Mouse (Mus musculus) MEL (cell line): ENCODE data around the gene Tmsb4x. TPM values are rescaled to one million over a fixed set of nuclear protein-coding genes. Genes with fewer than 3 reads are reported as not detected.

Source experiments
- DNase-seq: peaks from one replicate; pipeline ENCODE4 v3.0.0; 2011; ENCODE audit warnings: low read depth, low spot score
- H3K27ac ChIP-seq: 2 replicates; pipeline ENCODE4 v1.5.1; 2012; ENCODE audit warnings: low read depth, mild to moderate bottlenecking, control low read depth, low read length, moderate library complexity; ENCODE audit not compliant: control insufficient read depth
- H3K27me3 ChIP-seq, 2 experiments: fragments of 150-350 bp in 1 of 2; sonication (generic) in 1 of 2; 2 replicates each; pipeline ENCODE4 v1.6.1; 2012; ENCODE audit warnings: low read length in 2 of 2, mild to moderate bottlenecking in 2 of 2, improper control_type of control experiment in 1 of 2, moderate library complexity in 1 of 2; ENCODE audit not compliant: insufficient read depth in 2 of 2, control insufficient read depth in 1 of 2
- H3K36me3 ChIP-seq, 2 experiments: 2 replicates each; pipeline ENCODE4 v1.6.1; 2012 to 2014; ENCODE audit warnings: low read length in 2 of 2, improper control_type of control experiment in 1 of 2, inconsistent platforms in 1 of 2, mild to moderate bottlenecking in 1 of 2; ENCODE audit not compliant: insufficient read depth in 2 of 2, control insufficient read depth in 1 of 2
- H3K4me1 ChIP-seq, 2 experiments: fragments of 150-350 bp in 1 of 2; sonication (generic) in 1 of 2; 2 replicates each; pipeline ENCODE4 v1.6.1; 2012; ENCODE audit warnings: low read length in 2 of 2, improper control_type of control experiment in 1 of 2, mild to moderate bottlenecking in 1 of 2; ENCODE audit not compliant: insufficient read depth in 2 of 2, control insufficient read depth in 1 of 2
- H3K4me3 ChIP-seq, 2 experiments: fragments of 150-350 bp in 1 of 2; sonication (generic) in 1 of 2; 2 replicates each; pipeline ENCODE4 v1.5.1; 2012; ENCODE audit warnings: low read depth in 2 of 2, low read length in 2 of 2, mild to moderate bottlenecking in 2 of 2, moderate library complexity in 2 of 2, control low read depth in 1 of 2, improper control_type of control experiment in 1 of 2; ENCODE audit not compliant: control insufficient read depth in 1 of 2, insufficient read depth in 1 of 2
- H3K79me2 ChIP-seq: 2 replicates; pipeline ENCODE4 v1.6.1; 2012; ENCODE audit warnings: mild to moderate bottlenecking, low read length, moderate library complexity; ENCODE audit not compliant: control insufficient read depth, poor library complexity, insufficient read depth
- H3K9ac ChIP-seq: 2 replicates; pipeline ENCODE4 v1.6.1; 2012; ENCODE audit warnings: low read depth, mild to moderate bottlenecking, control low read depth, low read length, moderate library complexity; ENCODE audit not compliant: control insufficient read depth, poor library complexity, severe bottlenecking
- H3K9me3 ChIP-seq: fragments of 150-350 bp; sonication (generic); replicated peaks from 2 replicates; pipeline ENCODE4 v1.6.1; 2012; ENCODE audit warnings: mild to moderate bottlenecking, low read length, improper control_type of control experiment, moderate library complexity; ENCODE audit not compliant: insufficient read depth
- CHD1 ChIP-seq: IDR thresholded peaks from 2 replicates; pipeline ENCODE4 v1.6.1; 2012; ENCODE audit warnings: low read depth, mild to moderate bottlenecking, inconsistent platforms, low read length, improper control_type of control experiment
- ELF1 ChIP-seq: IDR thresholded peaks from 2 replicates; pipeline ENCODE4 v1.6.1; 2014; ENCODE audit warnings: low read depth, mild to moderate bottlenecking, inconsistent platforms, low read length, improper control_type of control experiment, moderate library complexity
- GATA1 ChIP-seq: IDR thresholded peaks from 2 replicates; pipeline ENCODE4 v1.6.1; 2011; ENCODE audit warnings: low read depth, low read length, improper control_type of control experiment
- HCFC1 ChIP-seq: IDR thresholded peaks from 2 replicates; pipeline ENCODE4 v1.6.1; 2012; ENCODE audit warnings: low read depth, mild to moderate bottlenecking, inconsistent platforms, low read length, improper control_type of control experiment, moderate library complexity
- KAT2A ChIP-seq: conservative IDR thresholded peaks from 2 replicates; pipeline ENCODE4 v1.6.1; 2012; ENCODE audit warnings: low read depth, low read length, improper control_type of control experiment, inconsistent platforms
- MAZ ChIP-seq: IDR thresholded peaks from 2 replicates; pipeline ENCODE4 v1.6.1; 2012; ENCODE audit warnings: low read depth, mild to moderate bottlenecking, inconsistent platforms, low read length, improper control_type of control experiment
- MYB ChIP-seq: IDR thresholded peaks from 2 replicates; pipeline ENCODE4 v1.6.1; 2011; ENCODE audit warnings: mild to moderate bottlenecking, low read depth, low read length, improper control_type of control experiment
- MYC ChIP-seq: IDR thresholded peaks from 2 replicates; pipeline ENCODE4 v1.6.1; 2011; ENCODE audit warnings: low read depth, mild to moderate bottlenecking, low read length, improper control_type of control experiment, moderate library complexity
- NRF1 ChIP-seq: IDR thresholded peaks from 2 replicates; pipeline ENCODE4 v1.6.1; 2014; ENCODE audit warnings: low read depth, mild to moderate bottlenecking, inconsistent platforms, low read length, improper control_type of control experiment, moderate library complexity; ENCODE audit not compliant: poor library complexity, insufficient read depth, severe bottlenecking
- POLR2A ChIP-seq, 2 experiments: IDR thresholded peaks; 2 replicates each; pipeline ENCODE4 v1.6.1; 2011 to 2012; ENCODE audit warnings: low read length in 2 of 2, mild to moderate bottlenecking in 2 of 2, control low read depth in 1 of 2, improper control_type of control experiment in 1 of 2, low read depth in 1 of 2, moderate library complexity in 1 of 2; ENCODE audit not compliant: control insufficient read depth in 1 of 2, insufficient read depth in 1 of 2, poor library complexity in 1 of 2
- POLR2AphosphoS2 ChIP-seq: IDR thresholded peaks from 2 replicates; pipeline ENCODE4 v1.6.1; 2011; ENCODE audit warnings: low read length, improper control_type of control experiment
- RAD21 ChIP-seq: IDR thresholded peaks from 2 replicates; pipeline ENCODE4 v1.6.1; 2011; ENCODE audit warnings: mild to moderate bottlenecking, low read depth, low read length, improper control_type of control experiment
- RCOR1 ChIP-seq: IDR thresholded peaks from 2 replicates; pipeline ENCODE4 v1.6.1; 2012; ENCODE audit warnings: low read depth, mild to moderate bottlenecking, inconsistent platforms, low read length, improper control_type of control experiment
- SIN3A ChIP-seq: IDR thresholded peaks from 2 replicates; pipeline ENCODE4 v1.6.1; 2012; ENCODE audit warnings: low read length, improper control_type of control experiment, inconsistent platforms
- TAL1 ChIP-seq: IDR thresholded peaks from 2 replicates; pipeline ENCODE4 v1.6.1; 2012; ENCODE audit warnings: mild to moderate bottlenecking, inconsistent platforms, low read length, moderate library complexity, mixed read lengths
- TBP ChIP-seq: IDR thresholded peaks from 2 replicates; pipeline ENCODE4 v1.8.0; 2011; ENCODE audit warnings: low read depth, low read length, improper control_type of control experiment
- TCF12 ChIP-seq: IDR thresholded peaks from 2 replicates; pipeline ENCODE4 v1.6.1; 2014; ENCODE audit warnings: low read depth, mild to moderate bottlenecking, inconsistent platforms, low read length, improper control_type of control experiment, moderate library complexity
- UBTF ChIP-seq: IDR thresholded peaks from 2 replicates; pipeline ENCODE4 v1.6.1; 2012; ENCODE audit warnings: low read depth, mild to moderate bottlenecking, inconsistent platforms, low read length, improper control_type of control experiment, moderate library complexity, borderline replicate concordance; ENCODE audit not compliant: insufficient read depth
- ZMIZ1 ChIP-seq: IDR thresholded peaks from 2 replicates; pipeline ENCODE4 v1.6.1; 2012; ENCODE audit warnings: low read depth, mild to moderate bottlenecking, inconsistent platforms, low read length, improper control_type of control experiment, moderate library complexity
- polyA plus RNA-seq, 2 experiments: library from polyadenylated mRNA; stranded (reverse) in 1 of 2; unstranded in 1 of 2; fragments of >175 nt in 1 of 2; fragments of >200 nt in 1 of 2; gene quantifications; 2 replicates each; pipeline versions ENCODE4 v1.2.1 to v1.2.4; 2012; ENCODE audit warnings: low replicate concordance in 2 of 2, low read depth in 1 of 2; ENCODE audit not compliant: insufficient read length in 2 of 2, insufficient read depth in 1 of 2, missing spikeins in 1 of 2
- total RNA-seq: library from RNA; depleted of rRNA; stranded (reverse); fragments of 300-350 nt; gene quantifications from 2 replicates; pipeline ENCODE4 v1.2.3, GENCODE M21; 2012

Tmsb4x gene
- total and polyA plus RNA-seq, 3 experiments = not detected

GRCm38 (mm10) chrX:167201365-167201764, 7.8 kb downstream of the Tmsb4x start:
- H3K27me3 ChIP-seq = no peaks in the 10 kb centered on the region
- no peaks in the 10 kb centered on the region for H3K4me1 ChIP-seq
- no peaks in the 10 kb centered on the region for H3K36me3 ChIP-seq
- no peaks in the 10 kb centered on the region for H3K79me2 ChIP-seq
- no peak overlapping the region for H3K4me3 ChIP-seq
- H3K9ac ChIP-seq = no peak overlapping the region
- H3K9me3 ChIP-seq = no peaks in the 10 kb centered on the region
- TF ChIP-seq NRF1 (no peak), POLR2AphosphoS2 (no peak), RCOR1 (no peak), ZMIZ1 (no peak), KAT2A (no peak), MYB (no peak), TCF12 (no peak), ELF1 (no peak), MAZ (no peak), POLR2A (IDR thresholded peaks at IDR 0.05; ENCODE audit: control insufficient read depth in 1 of 2, insufficient read depth in 1 of 2, low read depth in 1 of 2, low read length in 2 of 2, poor library complexity in 1 of 2) (no peak), HCFC1 (no peak), MYC (no peak), UBTF (no peak), SIN3A (no peak), TAL1 (no peak), GATA1 (no peak)
- H3K27ac ChIP-seq = no peak overlapping the region
- no peak for DNase-seq

- H3K9ac ChIP-seq = no peak overlapping the region
- no peaks in the 10 kb centered on the region for H3K9me3 ChIP-seq
- no peak overlapping the region for H3K27ac ChIP-seq
- TF ChIP-seq SIN3A (no peak), KAT2A (no peak), TBP (no peak), POLR2AphosphoS2 (no peak), RAD21 (no peak), TAL1 (no peak), ZMIZ1 (no peak), CHD1 (no peak), UBTF (no peak)
- TF ChIP-seq, all 39 proteins: peak for 0
- H3K27me3 ChIP-seq = no peaks in the 10 kb centered on the region
- H3K4me1 ChIP-seq = no peaks in the 10 kb centered on the region
- no peak overlapping the region for H3K4me3 ChIP-seq
- H3K79me2 ChIP-seq = no peaks in the 10 kb centered on the region
- no peaks in the 10 kb centered on the region for H3K36me3 ChIP-seq
- no peak for DNase-seq
Observed at GRCm38 (mm10) chrX:167195228-167195649, 13.9 kb downstream of the Tmsb4x start.
